Mouse (Mus musculus) midbrain, embryonic 16.5 days (tissue): ENCODE data around the gene Ttc12. TPM values are rescaled to one million over a fixed set of nuclear protein-coding genes. Genes with fewer than 3 reads are reported as not detected.

Experiments used
- ATAC-seq: fragments of 200-750 bp; cut with Nextera tagmentation; 2 replicates; pipeline ENCODE4 v1.8.0; 2017; ENCODE audit warnings: moderate TSS enrichment
- H3K27ac ChIP-seq: fragments of 300-500 bp; sonication (generic); 2 replicates; pipeline ENCODE4 v1.5.1; 2014; ENCODE audit warnings: mild to moderate bottlenecking, low read length, mixed read lengths
- H3K27me3 ChIP-seq: fragments of 300-500 bp; sonication (generic); 2 replicates; pipeline ENCODE4 v1.6.1; 2014; ENCODE audit warnings: low read depth, low read length, mixed read lengths; ENCODE audit not compliant: control insufficient read depth, insufficient read depth
- H3K36me3 ChIP-seq: fragments of 300-500 bp; sonication (generic); 2 replicates; pipeline ENCODE4 v1.6.1; 2014; ENCODE audit warnings: mild to moderate bottlenecking, low read length, moderate library complexity, mixed read lengths; ENCODE audit not compliant: control insufficient read depth, insufficient read depth
- H3K4me1 ChIP-seq: fragments of 300-500 bp; sonication (generic); 2 replicates; pipeline ENCODE4 v1.6.1; 2014; ENCODE audit warnings: mild to moderate bottlenecking, low read length, mixed read lengths; ENCODE audit not compliant: control insufficient read depth, insufficient read depth
- H3K4me2 ChIP-seq: fragments of 300-500 bp; sonication (generic); 2 replicates; pipeline ENCODE4 v1.6.1; 2014; ENCODE audit warnings: mild to moderate bottlenecking, low read length, mixed read lengths
- H3K4me3 ChIP-seq: fragments of 300-500 bp; sonication (generic); 2 replicates; pipeline ENCODE4 v1.5.1; 2014; ENCODE audit warnings: low read depth, mild to moderate bottlenecking, low read length, moderate library complexity, mixed read lengths
- H3K9ac ChIP-seq: fragments of 300-500 bp; sonication (generic); 2 replicates; pipeline ENCODE4 v1.6.1; 2014; ENCODE audit warnings: low read depth, low read length, mixed read lengths
- H3K9me3 ChIP-seq: fragments of 300-500 bp; sonication (generic); replicated peaks from 2 replicates; pipeline ENCODE4 v1.6.1; 2014; ENCODE audit warnings: mild to moderate bottlenecking, low read length, mixed read lengths; ENCODE audit not compliant: control insufficient read depth, poor library complexity, severe bottlenecking
- WGBS: fragments of 180-500 bp; shearing (Covaris S2); extraction: QIAGEN DNeasy Blood & Tissue Kit; methylation state at CpG from one replicate; pipeline ENCODE4 v1.1.7; 2014; 5-methylcytosine and 5-hydroxymethylcytosine counted together
- polyA plus RNA-seq: library from polyadenylated mRNA; unstranded; fragments of >200 nt; fragmentation: Nextera tagmentation; extraction: Ambion mirVana; gene quantifications from 2 replicates; pipeline ENCODE4 v1.2.1, GENCODE M21; 2015

The Ttc12 gene
- polyA plus RNA-seq, 1 experiment from 2014 or later = 1.9 TPM

- WGBS = 77% methylated on average over 3 of the region's 3 CpGs
- no peak for ATAC-seq
- peaks cover 2% of the 10 kb centered on the region; the same call in 1 of the 2 replicates for H3K4me1 ChIP-seq
- no peaks in the 10 kb centered on the region for H3K9me3 ChIP-seq
- H3K9ac ChIP-seq = no peak overlapping the region
- H3K27me3 ChIP-seq = no peaks in the 10 kb centered on the region
- no peaks in the 10 kb centered on the region for H3K36me3 ChIP-seq
- no peak overlapping the region for H3K27ac ChIP-seq
- H3K4me3 ChIP-seq = no peak overlapping the region
- no peak overlapping the region for H3K4me2 ChIP-seq
Observed at GRCm38 (mm10) chr9:49442621-49443020, 43.4 kb downstream of the Ttc12 start.

- H3K27me3 ChIP-seq = no peaks in the 10 kb centered on the region
- H3K36me3 ChIP-seq = no peaks in the 10 kb centered on the region
- ATAC-seq = no peak
- WGBS = 75% methylated on average over 5 of the region's 5 CpGs
- no peaks in the 10 kb centered on the region for H3K9me3 ChIP-seq
- no peaks in the 10 kb centered on the region for H3K4me1 ChIP-seq
- no peak overlapping the region for H3K27ac ChIP-seq
- no peak overlapping the region for H3K4me3 ChIP-seq
- no peak overlapping the region for H3K9ac ChIP-seq
- no peak overlapping the region for H3K4me2 ChIP-seq
Observed at GRCm38 (mm10) chr9:49427478-49427877, 58.5 kb downstream of the Ttc12 start.

- WGBS = 90% methylated on average over 7 of the region's 7 CpGs
- no peak within 1 kb of the TSS for H3K9ac ChIP-seq
- H3K9me3 ChIP-seq = no peaks in the 10 kb centered on the region
- no peak within 1 kb of the TSS for H3K4me3 ChIP-seq
- no peak within 1 kb of the TSS for H3K27ac ChIP-seq
- no peaks in the 10 kb centered on the region for H3K4me1 ChIP-seq
- ATAC-seq = no peak
- H3K36me3 ChIP-seq = no peaks in the 10 kb centered on the region
- no peaks in the 10 kb centered on the region for H3K27me3 ChIP-seq
- no peak within 1 kb of the TSS for H3K4me2 ChIP-seq
Observed at GRCm38 (mm10) chr9:49426921-49427320, 59.1 kb downstream of the Ttc12 start, which contains the start of gene Ankk1. Gene Ankk1 (minus strand): TSS chr9:49427021.

- Histone ChIP-seq H3K4me3 (no peak overlapping the region), H3K9me3 (no peaks in the 10 kb centered on the region), H3K27ac (no peak overlapping the region), H3K27me3 (no peaks in the 10 kb centered on the region), H3K4me2 (no peak overlapping the region), H3K4me1 (no peaks in the 10 kb centered on the region), H3K9ac (no peak overlapping the region), H3K36me3 (no peaks in the 10 kb centered on the region)
- no peak for ATAC-seq
- 62% methylated on average over 1 of the region's 1 CpGs for WGBS
Observed at GRCm38 (mm10) chr9:49425585-49425984, 60.4 kb downstream of the Ttc12 start.

- WGBS = 98% methylated on average over 5 of the region's 5 CpGs
- H3K27ac ChIP-seq = no peak overlapping the region
- no peak for ATAC-seq
- no peaks in the 10 kb centered on the region for H3K9me3 ChIP-seq
- no peak overlapping the region for H3K4me3 ChIP-seq
- no peaks in the 10 kb centered on the region for H3K4me1 ChIP-seq
- no peak overlapping the region for H3K9ac ChIP-seq
- no peaks in the 10 kb centered on the region for H3K36me3 ChIP-seq
- H3K4me2 ChIP-seq = no peak overlapping the region
- H3K27me3 ChIP-seq = no peaks in the 10 kb centered on the region
Observed at GRCm38 (mm10) chr9:49423866-49424265, 62.2 kb downstream of the Ttc12 start.

GRCm38 (mm10) chr9:49410621-49411020 is 75.4 kb downstream of the Ttc12 start:
- Histone ChIP-seq H3K4me3 (no peak overlapping the region), H3K9me3 (no peaks in the 10 kb centered on the region), H3K4me1 (no peaks in the 10 kb centered on the region), H3K27ac (no peak overlapping the region), H3K4me2 (no peak overlapping the region), H3K9ac (no peak overlapping the region), H3K36me3 (no peaks in the 10 kb centered on the region), H3K27me3 (no peaks in the 10 kb centered on the region)
- WGBS = 85% methylated on average over 5 of the region's 5 CpGs
- no peak for ATAC-seq

- no peaks in the 10 kb centered on the region for H3K4me1 ChIP-seq
- no peak overlapping the region for H3K9ac ChIP-seq
- H3K9me3 ChIP-seq = no peaks in the 10 kb centered on the region
- no peaks in the 10 kb centered on the region for H3K27me3 ChIP-seq
- no peak overlapping the region for H3K4me3 ChIP-seq
- WGBS = 93% methylated on average over 5 of the region's 5 CpGs
- H3K27ac ChIP-seq = no peak overlapping the region
- ATAC-seq = no peak
- 0 out of 2 replicates have a peak, but pooled peaks cover 2% of the 10 kb centered on the region for H3K36me3 ChIP-seq
- no peak overlapping the region for H3K4me2 ChIP-seq
Observed at GRCm38 (mm10) chr9:49407028-49407427, 79.0 kb downstream of the Ttc12 start.

GRCm38 (mm10) chr9:49403711-49404110 is 82.3 kb downstream of the Ttc12 start:
- H3K36me3 ChIP-seq = 0 out of 2 replicates have a peak, but pooled peaks cover 3% of the 10 kb centered on the region
- no peak overlapping the region for H3K27ac ChIP-seq
- ATAC-seq = no peak
- WGBS = 76% methylated on average over 2 of the region's 2 CpGs
- no peaks in the 10 kb centered on the region for H3K27me3 ChIP-seq
- no peak overlapping the region for H3K4me2 ChIP-seq
- H3K4me1 ChIP-seq = no peaks in the 10 kb centered on the region
- no peaks in the 10 kb centered on the region for H3K9me3 ChIP-seq
- no peak overlapping the region for H3K4me3 ChIP-seq
- H3K9ac ChIP-seq = no peak overlapping the region

GRCm38 (mm10) chr9:49396006-49396405 is 90.0 kb downstream of the Ttc12 start:
- no peaks in the 10 kb centered on the region for H3K4me1 ChIP-seq
- no peaks in the 10 kb centered on the region for H3K9me3 ChIP-seq
- no peak overlapping the region for H3K27ac ChIP-seq
- no peak overlapping the region for H3K9ac ChIP-seq
- no peaks in the 10 kb centered on the region for H3K27me3 ChIP-seq
- H3K36me3 ChIP-seq = no peaks in the 10 kb centered on the region
- no peak for ATAC-seq
- H3K4me3 ChIP-seq = no peak overlapping the region
- H3K4me2 ChIP-seq = no peak overlapping the region
